Mouse (Mus musculus) heart, embryonic 12.5 days (tissue): ENCODE data around the gene Pknox1. TPM values are rescaled to one million over a fixed set of nuclear protein-coding genes. Genes with fewer than 3 reads are reported as not detected.
A peak's percentile ranks its signal among the peaks of the same experiment; 100 is the strongest.

Experiments
- ATAC-seq: fragments of 200-750 bp; cut with Nextera tagmentation; 2 replicates; pipeline ENCODE4 v1.8.0; 2017; ENCODE audit warnings: moderate TSS enrichment, moderate library complexity; ENCODE audit not compliant: insufficient number of reproducible peaks, low FRiP score
- H3K27ac ChIP-seq: fragments of 300-500 bp; sonication (generic); 2 replicates; pipeline ENCODE4 v1.5.1; 2016; ENCODE audit warnings: mild to moderate bottlenecking, moderate library complexity; ENCODE audit not compliant: poor library complexity, severe bottlenecking
- H3K27me3 ChIP-seq: fragments of 300-500 bp; sonication (generic); replicated peaks from 2 replicates; pipeline ENCODE4 v1.6.1; 2016; ENCODE audit warnings: mild to moderate bottlenecking, moderate library complexity
- H3K36me3 ChIP-seq: fragments of 300-500 bp; sonication (generic); 2 replicates; pipeline ENCODE4 v1.6.1; 2016; ENCODE audit warnings: mild to moderate bottlenecking, moderate library complexity
- H3K4me1 ChIP-seq: fragments of 300-500 bp; sonication (generic); replicated peaks from 2 replicates; pipeline ENCODE4 v1.6.1; 2016; ENCODE audit warnings: mild to moderate bottlenecking
- H3K4me2 ChIP-seq: fragments of 300-500 bp; sonication (generic); 2 replicates; pipeline ENCODE4 v1.6.1; 2016; ENCODE audit warnings: mild to moderate bottlenecking, moderate library complexity
- H3K4me3 ChIP-seq: fragments of 300-500 bp; sonication (generic); 2 replicates; pipeline ENCODE4 v1.5.1; 2016; ENCODE audit warnings: mild to moderate bottlenecking
- H3K9ac ChIP-seq: fragments of 300-500 bp; sonication (generic); 2 replicates; pipeline ENCODE4 v1.6.1; 2016; ENCODE audit warnings: mild to moderate bottlenecking, moderate library complexity
- H3K9me3 ChIP-seq: fragments of 300-500 bp; sonication (generic); replicated peaks from 2 replicates; pipeline ENCODE4 v1.6.1; 2016; ENCODE audit warnings: mild to moderate bottlenecking, moderate library complexity
- WGBS: fragments of 180-500 bp; shearing (Covaris S2); methylation state at CpG from one replicate; pipeline ENCODE4 v1.1.7; 2016; 5-methylcytosine and 5-hydroxymethylcytosine counted together
- microRNA-seq: library from miRNA; unstranded; fragments of <30 nt; microRNA quantifications from one replicate; pipeline ENCODE4, GENCODE M21; 2017
- polyA plus RNA-seq: library from polyadenylated mRNA; unstranded; fragments of >200 nt; fragmentation: Nextera tagmentation; extraction: Ambion mirVana; gene quantifications from 2 replicates; pipeline ENCODE4 v1.2.1, GENCODE M21; 2016

Gene Pknox1
- polyA plus RNA-seq, 1 experiment from 2014 or later = 20.2 TPM

- H3K27ac ChIP-seq = no peak overlapping the region
- peak overlapping the region; percentile 88; the same call in 1 of the 2 replicates for H3K4me2 ChIP-seq
- peaks cover 46% of the 10 kb centered on the region for H3K36me3 ChIP-seq
- peaks cover 30% of the 10 kb centered on the region for H3K4me1 ChIP-seq
- no peaks in the 10 kb centered on the region for H3K27me3 ChIP-seq
- peak overlapping the region; percentile 96; the same call in 1 of the 2 replicates for H3K4me3 ChIP-seq
- H3K9me3 ChIP-seq = no peaks in the 10 kb centered on the region
- WGBS = 83% methylated on average over 5 of the region's 5 CpGs
- H3K9ac ChIP-seq = no peak overlapping the region
- ATAC-seq = no peak
Measured at GRCm38 (mm10) chr17:31656682-31657081, 92.1 kb downstream of the Pknox1 start.

Small RNAs within 50 kb of the gene (microRNA-seq; reads per million reads assigned to microRNA genes)
- not detected for gene Gm24970

Other genes starting within 250 kb of the Pknox1 start
- 5.5 and 5.6 TPM in 2 replicates for gene Pde9a, start 178.5 kb upstream of the Pknox1 start, polyA plus RNA-seq
- gene Wdr4, start 44.8 kb upstream of the Pknox1 start, polyA plus RNA-seq = 22.6 and 23.1 TPM in 2 replicates
- gene Ndufv3, start 44.6 kb upstream of the Pknox1 start, polyA plus RNA-seq = 494 and 510 TPM in 2 replicates
- gene Cbs, start 72.5 kb downstream of the Pknox1 start, polyA plus RNA-seq = 0.48 and 0.70 TPM in 2 replicates
- 229 and 244 TPM in 2 replicates for gene U2af1, start 94.2 kb downstream of the Pknox1 start, polyA plus RNA-seq
- gene Cryaa, start 113.1 kb downstream of the Pknox1 start, polyA plus RNA-seq = 0.44 TPM in 1 of 2 replicates, not detected in the other